Mouse (Mus musculus) frontal cortex, postnatal 36 days (tissue): ENCODE results near the gene Zfp963.
"Not testable (repeated sequence)": the region's sequence is repeated elsewhere in the genome, so short reads cannot be mapped to it uniquely, and the experiment has no call there.

ENCODE experiments used
- DNase-seq, 2 experiments: peaks; one replicate each; pipeline ENCODE4 v3.0.0; 2022; ENCODE audit warnings: low spot score in 2 of 2

Gene Zfp963

DNA sequence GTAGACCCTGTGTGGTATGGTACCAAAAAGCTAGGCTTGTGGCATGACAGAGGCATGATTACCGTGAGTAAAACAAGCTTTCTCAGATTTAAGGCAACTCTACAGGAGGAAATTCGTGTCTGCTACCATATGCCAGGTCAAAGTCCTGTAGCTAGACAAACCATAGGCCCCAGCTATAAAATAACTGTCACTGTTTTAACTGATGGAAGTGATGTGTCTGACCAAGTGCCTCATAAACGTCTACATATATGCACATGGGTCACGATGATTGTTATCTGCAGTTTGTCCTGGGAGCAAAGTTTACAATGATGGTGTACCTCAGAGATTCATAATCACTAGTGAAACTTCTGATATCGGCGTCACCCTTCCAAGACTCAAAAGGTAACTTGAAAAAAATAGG lies 9.0 kb downstream of the Zfp963 start:
- no peak for DNase-seq

DNA sequence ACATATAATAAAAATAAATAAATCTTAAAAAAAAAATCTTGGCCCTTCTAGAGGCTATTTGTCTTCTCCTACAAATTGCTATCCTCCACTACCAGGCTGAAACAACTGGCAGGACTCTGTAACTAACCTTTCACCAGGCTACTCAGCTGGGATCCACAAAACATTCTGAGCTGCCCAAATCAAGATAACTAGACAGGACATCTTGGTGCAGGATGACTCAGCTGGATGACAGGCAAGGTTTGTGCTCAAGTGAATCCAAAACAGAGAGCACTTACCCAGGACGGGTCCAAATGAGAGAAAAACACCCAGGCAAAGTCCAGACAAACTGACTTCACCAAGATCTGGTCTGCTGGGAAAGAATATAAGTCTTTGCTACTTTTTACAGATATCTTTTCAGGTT lies 14.3 kb downstream of the Zfp963 start:
- no peak for DNase-seq

DNA sequence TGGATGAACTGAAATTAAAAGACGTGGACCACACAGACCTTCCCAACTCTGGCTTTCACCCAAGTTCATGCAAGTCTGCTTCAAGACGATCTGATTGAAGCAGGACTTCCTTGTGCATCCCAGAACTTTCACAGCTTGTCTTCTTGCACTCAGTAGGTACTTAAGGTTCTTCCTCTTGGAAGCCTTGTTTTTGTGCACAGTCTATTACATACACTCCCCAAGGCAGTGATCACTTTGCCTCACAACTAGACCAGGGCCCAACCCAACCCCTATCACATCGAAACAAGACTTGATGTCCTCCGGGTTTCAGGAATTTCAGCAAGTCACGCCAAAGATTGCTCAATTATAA lies 32.6 kb downstream of the Zfp963 start:
- DNase-seq, result no peak

DNA sequence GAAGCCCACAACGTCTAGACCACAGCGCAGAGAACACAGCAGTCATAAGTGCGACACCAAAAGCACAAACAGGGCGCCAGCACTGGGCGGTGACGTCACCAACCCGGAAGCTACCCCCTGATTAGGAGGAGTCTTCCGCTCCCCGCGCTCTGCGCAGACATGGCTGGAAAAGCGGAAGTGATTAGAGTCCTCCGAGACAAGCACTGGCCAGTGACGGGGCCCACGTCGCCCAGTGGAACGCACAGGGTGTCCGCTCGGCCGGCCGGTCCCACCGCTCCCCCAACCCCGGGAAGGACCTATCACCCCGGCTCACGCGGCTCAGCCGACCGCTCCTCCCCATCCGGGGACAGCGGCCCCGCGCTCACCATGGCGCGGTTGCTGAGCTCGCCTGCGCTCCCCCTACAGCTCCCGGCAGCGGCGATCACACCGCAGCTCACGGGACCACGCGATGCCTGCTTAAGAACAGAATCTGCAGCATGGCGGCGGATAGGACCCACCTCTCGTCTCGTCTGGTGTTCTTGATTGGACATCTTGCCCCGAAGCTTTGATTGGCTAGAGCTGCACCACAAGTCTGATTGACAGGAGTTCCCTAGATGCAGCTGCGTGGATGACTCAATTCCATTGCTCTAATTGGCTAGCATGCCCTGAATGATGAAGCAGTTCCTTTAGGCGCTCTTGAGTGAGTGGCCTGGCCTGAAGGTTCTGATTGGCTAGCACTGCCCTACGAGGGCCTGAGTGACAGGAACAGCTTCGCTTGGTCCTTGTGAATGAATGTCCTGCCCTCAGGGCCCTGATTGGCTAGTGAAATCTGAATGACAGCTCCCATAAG lies 33.2 kb downstream of the Zfp963 start:
- peak; percentile 94 to 99 for DNase-seq

DNA sequence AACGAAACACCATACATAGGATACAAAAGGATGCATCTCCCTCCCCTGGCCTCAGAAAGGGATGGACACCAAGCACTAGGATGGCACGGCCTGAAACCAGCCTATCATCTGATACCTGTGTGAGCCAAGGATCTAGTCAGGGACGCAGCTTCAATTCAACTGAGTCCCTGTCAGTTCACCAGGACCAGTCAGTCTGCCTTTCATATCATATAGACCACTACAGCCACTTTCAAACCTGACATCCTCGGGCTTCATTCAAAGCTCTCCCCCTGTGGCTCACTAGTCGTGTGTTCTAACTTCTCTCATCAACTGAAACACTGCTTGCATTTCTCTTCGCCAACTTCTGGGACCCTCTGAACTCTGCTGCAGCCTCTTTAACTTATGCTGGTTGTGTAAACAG lies 34.4 kb downstream of the Zfp963 start:
- DNase-seq, result no peak

DNA sequence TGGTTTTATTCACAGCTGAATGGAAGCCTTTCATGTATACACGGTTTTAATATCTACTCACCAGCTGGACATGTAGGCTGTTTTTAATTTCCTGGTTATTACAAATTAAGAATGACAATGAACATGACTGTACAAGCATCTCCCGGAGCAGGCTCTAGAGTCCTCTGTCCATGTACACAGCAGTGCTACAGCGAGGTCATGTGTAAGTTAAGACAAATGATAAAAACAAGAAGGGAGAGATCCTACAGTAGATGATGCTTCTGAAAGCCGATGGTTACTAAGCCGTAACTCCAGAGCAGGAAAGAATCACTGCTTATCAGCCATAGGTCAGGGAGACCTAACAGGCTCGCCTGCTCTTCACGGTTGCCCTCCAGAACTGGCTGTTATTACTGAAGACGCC lies 36.3 kb downstream of the Zfp963 start:
- no peak for DNase-seq

DNA sequence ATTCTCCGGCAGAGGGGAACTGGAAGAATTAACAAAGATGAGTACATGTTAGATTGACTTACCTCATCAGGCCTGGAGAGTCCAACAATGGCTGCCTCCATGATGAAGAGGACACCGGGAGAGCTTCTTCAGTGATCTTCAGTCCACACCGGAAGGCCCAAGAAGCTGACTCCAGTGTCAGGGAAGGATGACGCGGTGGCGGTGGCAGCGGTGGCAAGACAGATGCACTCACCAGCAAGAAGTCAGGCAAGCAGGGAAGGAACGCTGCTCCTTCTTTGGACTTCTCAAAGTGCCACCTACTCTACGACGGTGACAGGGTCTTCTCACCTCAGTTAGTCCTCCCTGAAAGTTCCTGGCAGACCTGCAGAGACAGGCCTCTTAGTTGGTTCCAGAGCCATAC lies 39.1 kb downstream of the Zfp963 start, which contains the start of gene Zfp869:
Gene Zfp869 (minus strand): TSS at position 101 of the 400 bp plus-strand sequence.
- DNase-seq, result not testable (repeated sequence)

DNA sequence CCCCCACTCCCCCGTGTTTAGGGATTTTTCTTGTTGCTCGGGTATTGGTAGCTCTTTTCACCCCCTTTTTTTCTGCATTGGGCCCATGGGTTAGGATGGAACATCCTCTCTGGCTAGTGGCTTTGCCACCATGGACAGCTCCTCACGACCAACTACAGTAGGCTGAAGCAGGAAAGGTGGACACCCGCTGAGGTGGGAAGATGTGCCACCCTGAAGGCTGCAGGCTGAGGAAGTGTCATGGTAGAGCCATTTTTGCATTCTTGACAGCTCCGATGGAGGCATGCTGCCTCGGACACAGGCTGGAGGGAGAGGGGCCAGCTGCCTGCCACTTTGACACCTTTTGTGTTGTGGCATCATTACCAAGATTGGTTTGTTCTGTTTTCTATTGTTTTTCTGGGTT lies 48.0 kb downstream of the Zfp963 start:
- DNase-seq, result no peak
